ENCODE assay signal across 10 mouse cellular contexts in genomic region chr16:87496728-87497127, GRCm38 (mm10). TPM values are rescaled to one million over a fixed set of nuclear protein-coding genes. Genes with fewer than 3 reads are reported as not detected.
DNase-seq lines count a peak whose midpoint lies in the region; ATAC-seq lines count a peak whose summit lies in the region.
"Had no signal": no experiment of that assay in that cellular context is flagged by ENCODE, and none has a peak within 500 bp of the region (broad histone marks: within the 10 kb centered on the region; RNA-seq: fewer than 3 reads in every experiment).

No protein-coding gene starts in this region.

- H3K27ac ChIP-seq in forebrain, embryonic 15.5 days (replicated peaks): no peak overlapping the region
- peak overlapping the region; percentile 39; the same call in 1 of the 2 replicates for H3K27ac ChIP-seq in liver, embryonic 13.5 days

- H3K36me3 ChIP-seq in forebrain, embryonic 15.5 days: peaks cover 22% of the 10 kb centered on the region
- peaks cover 26% of the 10 kb centered on the region for H3K36me3 ChIP-seq in liver, embryonic 13.5 days

- DNase-seq in embryo, embryonic 10.5 days (ENCODE audit: low spot score): peak; percentile 7
- no peak for DNase-seq in embryo, embryonic 10 days (ENCODE audit: low spot score)
- peak; percentile 43 for DNase-seq in 416B (ENCODE audit: low read depth)
- no peak for DNase-seq in liver, embryonic 13.5 days
- DNase-seq in ovary, postnatal 10 days (ENCODE audit: low spot score): no peak
- DNase-seq in gastrocnemius, postnatal 10 days: no peak
- DNase-seq in adrenal gland, postnatal 25 days: no peak
- DNase-seq: B cell, adult 2 months had no signal

- H3K4me2 ChIP-seq in forebrain, embryonic 15.5 days (replicated peaks): peak overlapping the region; percentile 55
- H3K4me2 ChIP-seq in liver, embryonic 13.5 days: peak overlapping the region; percentile 86

- no peak for ATAC-seq in forebrain, embryonic 15.5 days (replicated peaks)
- ATAC-seq in liver, embryonic 13.5 days (ENCODE audit: low read depth): no peak

- WGBS in forebrain, embryonic 15.5 days: 92% methylated on average over 2 of the region's 2 CpGs
- 75% methylated on average over 2 of the region's 2 CpGs for WGBS in liver, embryonic 13.5 days (ENCODE audit: insufficient replicate concordance)

- H3K9ac ChIP-seq in forebrain, embryonic 15.5 days (replicated peaks): no peak overlapping the region
- peak overlapping the region; percentile 77; the same call in 1 of the 2 replicates for H3K9ac ChIP-seq in liver, embryonic 13.5 days

- H3K9me3 ChIP-seq in forebrain, embryonic 15.5 days: no peaks in the 10 kb centered on the region
- no peaks in the 10 kb centered on the region for H3K9me3 ChIP-seq in liver, embryonic 13.5 days (replicated peaks)

- H3K27me3 ChIP-seq in forebrain, embryonic 15.5 days: no peaks in the 10 kb centered on the region
- H3K27me3 ChIP-seq in liver, embryonic 13.5 days: no peaks in the 10 kb centered on the region

- peak overlapping the region; percentile 70 for H3K4me3 ChIP-seq in forebrain, embryonic 15.5 days
- H3K4me3 ChIP-seq in liver, embryonic 13.5 days (replicated peaks): peak overlapping the region; percentile 96

- H3K4me1 ChIP-seq in forebrain, embryonic 15.5 days: peaks cover 19% of the 10 kb centered on the region
- H3K4me1 ChIP-seq in liver, embryonic 13.5 days (replicated peaks): peaks cover 42% of the 10 kb centered on the region

RNA-seq across cellular contexts. Expression of gene Cct8, which starts 1.1 kb away (rescaled TPM):
- polyA plus RNA-seq in forebrain, embryonic 15.5 days (2015; fragmentation: Nextera tagmentation; extraction: Ambion mirVana): 454 and 460 TPM in 2 replicates
- 356 and 422 TPM in 2 replicates for polyA plus RNA-seq in liver, embryonic 13.5 days (2015; fragmentation: Nextera tagmentation; extraction: Ambion mirVana)
- 100 to 1,000 TPM; 163 to 164 TPM for total RNA-seq in gastrocnemius, postnatal 10 days (2021)
- 203 and 229 TPM in 2 replicates for total RNA-seq in adrenal gland, postnatal 25 days (2021)

RNA-seq across cellular contexts. Expression of gene Usp16, which starts 42.2 kb away (rescaled TPM):
- polyA plus RNA-seq in forebrain, embryonic 15.5 days (2015; fragmentation: Nextera tagmentation; extraction: Ambion mirVana): 48.5 and 51.6 TPM in 2 replicates
- 21.3 and 24.9 TPM in 2 replicates for polyA plus RNA-seq in liver, embryonic 13.5 days (2015; fragmentation: Nextera tagmentation; extraction: Ambion mirVana)
- total RNA-seq in gastrocnemius, postnatal 10 days (2021): 10 to 100 TPM; 28.5 to 33.7 TPM
- total RNA-seq in adrenal gland, postnatal 25 days (2021): 70.9 and 72.4 TPM in 2 replicates

RNA-seq across cellular contexts. Expression of gene Rwdd2b, which starts 56.4 kb away (rescaled TPM):
- 10.4 and 11.3 TPM in 2 replicates for polyA plus RNA-seq in forebrain, embryonic 15.5 days (2015; fragmentation: Nextera tagmentation; extraction: Ambion mirVana)
- 6.8 TPM in 2 replicates for polyA plus RNA-seq in liver, embryonic 13.5 days (2015; fragmentation: Nextera tagmentation; extraction: Ambion mirVana)
- total RNA-seq in gastrocnemius, postnatal 10 days (2021): 1 to 10 TPM; 4.1 to 5.1 TPM
- total RNA-seq in adrenal gland, postnatal 25 days (2021): 6.9 and 8.8 TPM in 2 replicates

RNA-seq across cellular contexts. Expression of gene Map3k7cl, which starts 56.4 kb away (rescaled TPM):
- polyA plus RNA-seq in forebrain, embryonic 15.5 days (2015; fragmentation: Nextera tagmentation; extraction: Ambion mirVana): 0.11 TPM in 1 of 2 replicates, not detected in the other
- not detected in 2 replicates for polyA plus RNA-seq in liver, embryonic 13.5 days (2015; fragmentation: Nextera tagmentation; extraction: Ambion mirVana)
- total RNA-seq in gastrocnemius, postnatal 10 days (2021): 10 to 100 TPM; 40.8 to 51.4 TPM
- total RNA-seq in adrenal gland, postnatal 25 days (2021): 0.57 and 0.82 TPM in 2 replicates
- total RNA-seq: granulocyte monocyte progenitor cell, adult 5-6 weeks had no signal

Comparison
In these comparisons a context has a peak if more than half of its experiments do, and no peak if none do; other contexts are left out.
1. DNase-seq: peak in embryo, embryonic 10.5 days (single experiment) and 416B (single experiment); none in embryo, embryonic 10 days (single experiment), liver, embryonic 13.5 days (single experiment), ovary, postnatal 10 days (single experiment), gastrocnemius, postnatal 10 days (single experiment) and adrenal gland, postnatal 25 days (single experiment).